Mouse (Mus musculus) heart, postnatal 0 days (tissue): Measurements from ENCODE around the gene Lyrm4.

Experiments
- CTCF ChIP-seq: IDR thresholded peaks from 2 replicates; pipeline ENCODE4 v1.5.1; 2016; ENCODE audit warnings: antibody characterized with exemption, control low read depth, low read depth
- EP300 ChIP-seq: IDR thresholded peaks from 2 replicates; pipeline ENCODE4 v1.6.1; 2016; ENCODE audit warnings: antibody characterized with exemption, low read depth

- TF ChIP-seq CTCF, result no peak
- TF ChIP-seq EP300, result no peak
Measured at GRCm38 (mm10) chr13:35969431-35969721, 147.9 kb downstream of the Lyrm4 start.
